Mouse (Mus musculus): ENCODE data around the gene Scap. TPM values are rescaled to one million over a fixed set of nuclear protein-coding genes. Genes with fewer than 3 reads are reported as not detected.

Scap gene
- total and polyA plus RNA-seq, 2 experiments from 2014 or later = 49.5 to 111 TPM

- DNase-seq = peak; percentile 93
- no peaks in the 10 kb centered on the region for H3K9me3 ChIP-seq (ENCODE audit: low read length)
- H3K27ac ChIP-seq (ENCODE audit: low read depth, low read length) = no peak overlapping the region
- no peaks in the 10 kb centered on the region for H3K27me3 ChIP-seq (ENCODE audit: insufficient read depth, low read length)
- TF ChIP-seq CTCF (IDR thresholded peaks at IDR 0.05; ENCODE audit: low read depth) = peak; percentile 97
- ATAC-seq = peak; percentile 84
- H3K9ac ChIP-seq = no peak overlapping the region
- 4% methylated on average over 5 of the region's 5 CpGs for WGBS
- H3K4me3 ChIP-seq (ENCODE audit: low read depth, low read length) = no peak overlapping the region
- H3K36me3 ChIP-seq (ENCODE audit: insufficient read depth) = no peaks in the 10 kb centered on the region
- H3K4me1 ChIP-seq (ENCODE audit: insufficient read depth) = no peaks in the 10 kb centered on the region
- no peak overlapping the region for H3K4me2 ChIP-seq (ENCODE audit: low read depth)
Observed at GRCm38 (mm10) chr9:110296867-110297627, 36.0 kb upstream of the Scap start.

DNA sequence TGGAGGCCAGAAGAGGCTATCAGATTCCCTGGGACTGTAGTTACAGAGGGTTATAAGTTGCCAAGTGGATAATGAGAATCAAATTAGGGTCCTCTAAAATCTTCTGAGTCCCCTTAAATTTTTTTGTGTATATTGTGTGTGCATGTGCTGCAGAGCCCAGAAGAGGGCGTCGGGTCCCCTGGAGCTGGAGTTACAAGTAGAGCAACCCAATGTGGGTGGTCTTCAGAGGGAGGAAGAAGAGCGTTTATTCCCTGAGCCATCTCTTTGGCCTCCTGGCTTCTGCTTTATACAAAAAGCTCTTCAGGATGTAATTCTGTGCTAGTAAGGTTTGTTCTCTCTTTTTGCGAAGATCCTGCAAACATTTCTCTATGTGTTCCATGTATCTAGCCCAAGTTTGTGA lies 28.6 kb upstream of the Scap start:
- Histone ChIP-seq H3K9me3 (ENCODE audit: low read length) (no peaks in the 10 kb centered on the region), H3K4me1 (ENCODE audit: insufficient read depth) (no peaks in the 10 kb centered on the region), H3K4me2 (ENCODE audit: low read depth) (peak overlapping the region; percentile 57), H3K27ac (ENCODE audit: low read depth, low read length) (peak overlapping the region; percentile 94), H3K4me3 (ENCODE audit: low read depth, low read length) (peak overlapping the region; percentile 49), H3K27me3 (ENCODE audit: insufficient read depth, low read length) (no peaks in the 10 kb centered on the region), H3K9ac (peak overlapping the region; percentile 57), H3K36me3 (ENCODE audit: insufficient read depth) (no peaks in the 10 kb centered on the region)
- TF ChIP-seq CTCF (IDR thresholded peaks at IDR 0.05; ENCODE audit: low read depth) = peak; percentile 46
- peak; percentile 50 for ATAC-seq
- DNase-seq = no peak
- WGBS = 3% methylated on average over 4 of the region's 4 CpGs

DNA sequence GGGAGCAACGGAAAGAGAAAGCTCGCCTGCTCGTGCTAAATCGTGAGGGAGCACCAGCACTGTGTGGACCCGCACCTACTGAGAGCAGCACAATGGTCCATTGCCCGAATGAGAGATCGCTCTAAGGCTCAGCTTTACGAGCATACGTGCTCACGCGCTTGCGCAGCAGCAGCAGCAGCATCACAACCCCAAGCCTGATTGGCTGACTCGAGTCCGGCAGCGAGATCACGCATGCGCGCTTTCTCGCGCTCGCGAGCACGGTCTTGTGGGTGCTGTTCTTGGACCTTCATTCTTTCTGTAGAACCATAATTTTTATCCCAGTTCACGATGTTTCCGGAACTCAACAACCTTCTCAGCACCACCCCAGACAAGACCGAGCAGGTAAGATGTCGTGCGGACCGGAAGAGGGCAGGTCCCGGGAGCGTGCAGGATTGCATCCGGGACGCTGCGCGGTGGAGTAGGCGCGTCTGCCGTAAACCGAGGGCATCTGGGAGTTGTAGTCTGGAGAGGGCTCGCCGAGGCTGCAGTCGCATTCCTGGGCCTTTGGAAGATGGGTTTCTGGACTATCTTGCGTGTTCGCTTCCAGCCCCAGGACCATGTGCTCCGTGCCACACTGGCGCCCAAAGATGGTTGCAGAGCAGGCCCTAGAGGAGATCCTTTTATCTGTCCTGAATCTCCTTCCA lies 28.0 kb upstream of the Scap start, which contains the start of gene Elp6:
TSS of gene Elp6 (plus strand) at position 205 of the 683 bp plus-strand sequence.
- H3K4me2 ChIP-seq (ENCODE audit: low read depth) = peak within 1 kb of the TSS; percentile 57
- H3K36me3 ChIP-seq (ENCODE audit: insufficient read depth) = peaks cover 5% of the 10 kb centered on the region
- peak within 1 kb of the TSS; percentile 57 for H3K9ac ChIP-seq
- peak within 1 kb of the TSS; percentile 94 for H3K27ac ChIP-seq (ENCODE audit: low read depth, low read length)
- DNase-seq = peak; percentile 98
- H3K27me3 ChIP-seq (ENCODE audit: insufficient read depth, low read length) = no peaks in the 10 kb centered on the region
- WGBS = under 1% methylated on average over 46 of the region's 46 CpGs
- peak; percentile 98 for ATAC-seq
- H3K9me3 ChIP-seq (ENCODE audit: low read length) = no peaks in the 10 kb centered on the region
- H3K4me1 ChIP-seq (ENCODE audit: insufficient read depth) = no peaks in the 10 kb centered on the region
- H3K4me3 ChIP-seq (ENCODE audit: low read depth, low read length) = peak within 1 kb of the TSS; percentile 49
- peak; percentile 42; the same call in 1 of the 2 replicates for TF ChIP-seq CTCF (IDR thresholded peaks at IDR 0.05; ENCODE audit: low read depth)

- ATAC-seq (no peak), DNase-seq (no peak)
- H3K4me2 ChIP-seq (ENCODE audit: low read depth) = no peak overlapping the region
- no peak overlapping the region for H3K9ac ChIP-seq
- no peaks in the 10 kb centered on the region for H3K4me1 ChIP-seq (ENCODE audit: insufficient read depth)
- 91% methylated on average over 5 of the region's 5 CpGs for WGBS
- no peak overlapping the region for H3K4me3 ChIP-seq (ENCODE audit: low read depth, low read length)
- no peaks in the 10 kb centered on the region for H3K27me3 ChIP-seq (ENCODE audit: insufficient read depth, low read length)
- H3K36me3 ChIP-seq (ENCODE audit: insufficient read depth) = peaks cover 15% of the 10 kb centered on the region
- H3K9me3 ChIP-seq (ENCODE audit: low read length) = no peaks in the 10 kb centered on the region
- H3K27ac ChIP-seq (ENCODE audit: low read depth, low read length) = no peak overlapping the region
- TF ChIP-seq CTCF (IDR thresholded peaks at IDR 0.05; ENCODE audit: low read depth) = no peak
Observed at GRCm38 (mm10) chr9:110306371-110306770, 26.7 kb upstream of the Scap start.

- H3K4me1 ChIP-seq (ENCODE audit: insufficient read depth) = no peaks in the 10 kb centered on the region
- no peak overlapping the region for H3K4me3 ChIP-seq (ENCODE audit: low read depth, low read length)
- H3K9ac ChIP-seq = no peak overlapping the region
- TF ChIP-seq CTCF (IDR thresholded peaks at IDR 0.05; ENCODE audit: low read depth) = no peak
- no peaks in the 10 kb centered on the region for H3K9me3 ChIP-seq (ENCODE audit: low read length)
- 92% methylated on average over 5 of the region's 5 CpGs for WGBS
- H3K27me3 ChIP-seq (ENCODE audit: insufficient read depth, low read length) = no peaks in the 10 kb centered on the region
- peaks cover 61% of the 10 kb centered on the region for H3K36me3 ChIP-seq (ENCODE audit: insufficient read depth)
- no peak for DNase-seq
- ATAC-seq = no peak
- H3K4me2 ChIP-seq (ENCODE audit: low read depth) = no peak overlapping the region
- H3K27ac ChIP-seq (ENCODE audit: low read depth, low read length) = no peak overlapping the region
Observed at GRCm38 (mm10) chr9:110314706-110315105, 18.4 kb upstream of the Scap start.

DNA sequence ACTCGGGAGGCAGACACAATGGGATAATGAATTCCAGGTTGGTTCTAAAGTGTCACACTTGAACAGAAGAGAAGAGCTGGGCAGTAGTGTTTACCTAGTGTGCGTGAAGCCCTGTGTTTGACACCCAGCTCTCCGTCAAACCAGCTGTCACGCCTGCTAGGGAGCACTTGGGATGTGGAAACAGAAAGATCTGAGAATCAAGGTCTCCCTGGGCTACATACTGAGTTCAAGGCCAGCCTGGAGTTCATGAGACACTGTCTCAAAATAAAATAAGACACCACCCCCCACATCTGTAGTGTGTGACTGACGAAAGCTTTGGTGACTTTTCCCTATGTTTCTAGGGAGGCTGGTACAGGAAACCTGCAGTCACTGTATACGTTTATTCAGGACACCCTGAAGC lies 17.7 kb upstream of the Scap start:
- Histone ChIP-seq H3K4me2 (ENCODE audit: low read depth) (no peak overlapping the region), H3K4me1 (ENCODE audit: insufficient read depth) (no peaks in the 10 kb centered on the region), H3K4me3 (ENCODE audit: low read depth, low read length) (no peak overlapping the region), H3K27ac (ENCODE audit: low read depth, low read length) (no peak overlapping the region), H3K27me3 (ENCODE audit: insufficient read depth, low read length) (no peaks in the 10 kb centered on the region), H3K36me3 (ENCODE audit: insufficient read depth) (peaks cover 56% of the 10 kb centered on the region), H3K9ac (no peak overlapping the region), H3K9me3 (ENCODE audit: low read length) (no peaks in the 10 kb centered on the region)
- ATAC-seq = no peak
- no peak for TF ChIP-seq CTCF (IDR thresholded peaks at IDR 0.05; ENCODE audit: low read depth)
- 90% methylated on average over 6 of the region's 6 CpGs for WGBS
- DNase-seq = no peak

- H3K4me2 ChIP-seq (ENCODE audit: low read depth) = no peak overlapping the region
- peaks cover 56% of the 10 kb centered on the region for H3K36me3 ChIP-seq (ENCODE audit: insufficient read depth)
- no peak for TF ChIP-seq CTCF (IDR thresholded peaks at IDR 0.05; ENCODE audit: low read depth)
- ATAC-seq = no peak
- WGBS = 96% methylated on average over 8 of the region's 8 CpGs
- no peaks in the 10 kb centered on the region for H3K4me1 ChIP-seq (ENCODE audit: insufficient read depth)
- H3K9ac ChIP-seq = no peak overlapping the region
- no peaks in the 10 kb centered on the region for H3K9me3 ChIP-seq (ENCODE audit: low read length)
- H3K27me3 ChIP-seq (ENCODE audit: insufficient read depth, low read length) = no peaks in the 10 kb centered on the region
- no peak for DNase-seq
- H3K4me3 ChIP-seq (ENCODE audit: low read depth, low read length) = no peak overlapping the region
- H3K27ac ChIP-seq (ENCODE audit: low read depth, low read length) = no peak overlapping the region
Observed at GRCm38 (mm10) chr9:110315904-110316303, 17.2 kb upstream of the Scap start.
